Mouse (Mus musculus): ENCODE results near the gene Aebp1. TPM values are rescaled to one million over a fixed set of nuclear protein-coding genes. Genes with fewer than 3 reads are reported as not detected.
"Not testable (repeated sequence)": the region's sequence is repeated elsewhere in the genome, so short reads cannot be mapped to it uniquely, and the experiment has no call there.

Aebp1 gene
- polyA plus RNA-seq, 1 experiment = 103 TPM

DNA sequence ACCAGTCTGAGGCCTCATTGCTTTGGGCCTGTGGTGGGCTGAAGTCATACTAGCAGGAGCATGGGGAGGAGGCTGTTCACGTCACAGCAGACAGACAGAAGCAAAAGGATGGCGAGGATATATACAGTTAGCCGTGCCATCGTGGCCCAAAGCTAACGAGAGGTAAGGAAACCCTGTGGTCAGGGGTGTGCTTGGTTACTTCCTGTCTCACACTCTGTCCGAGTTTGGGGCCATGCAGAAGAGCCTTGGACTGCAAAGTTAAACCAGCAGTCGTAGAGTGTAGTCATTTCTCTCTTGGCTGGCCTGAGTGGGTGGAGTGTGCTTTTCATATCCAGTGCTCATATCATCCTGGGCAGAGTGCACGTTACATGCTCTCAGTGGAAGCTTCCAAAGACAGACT is 20.8 kb downstream of the Aebp1 start:
- Histone ChIP-seq H3K4me3 (no peak overlapping the region), H3ac (ENCODE audit: control insufficient read depth, insufficient read length) (no peak overlapping the region), H3K36me3 (ENCODE audit: control insufficient read depth, insufficient read depth) (no peaks in the 10 kb centered on the region), H3K79me2 (ENCODE audit: control insufficient read depth, insufficient read depth) (no peaks in the 10 kb centered on the region), H3K4me2 (ENCODE audit: low read depth) (no peak overlapping the region), H3K27me3 (ENCODE audit: control insufficient read depth, insufficient read depth, insufficient read length) (no peaks in the 10 kb centered on the region)
- TF ChIP-seq SRF (IDR thresholded peaks at IDR 0.05; ENCODE audit: control insufficient read depth, insufficient read length, low read depth) = no peak
- no peak for TF ChIP-seq MYOG (IDR thresholded peaks at IDR 0.05; ENCODE audit: control insufficient read depth in 1 of 3, insufficient read depth in 1 of 3, insufficient read length in 2 of 3, low read depth in 2 of 3)
- TF ChIP-seq MYOD1 (IDR thresholded peaks at IDR 0.05; ENCODE audit: control insufficient read depth in 1 of 3, insufficient read length in 2 of 3, low read depth in 2 of 3) = no peak
- no peak for TF ChIP-seq MAX (IDR thresholded peaks at IDR 0.05; ENCODE audit: low read depth)
- no peak for TF ChIP-seq REST (IDR thresholded peaks at IDR 0.05; ENCODE audit: insufficient read depth, insufficient read length)
- no peak for TF ChIP-seq TCF3 (IDR thresholded peaks at IDR 0.05; ENCODE audit: insufficient read length, low read depth)

- H3K79me2 ChIP-seq (ENCODE audit: control insufficient read depth, insufficient read depth) = no peaks in the 10 kb centered on the region
- no peak overlapping the region for H3K4me2 ChIP-seq (ENCODE audit: low read depth)
- H3ac ChIP-seq (ENCODE audit: control insufficient read depth, insufficient read length) = no peak overlapping the region
- no peaks in the 10 kb centered on the region for H3K27me3 ChIP-seq (ENCODE audit: control insufficient read depth, insufficient read depth, insufficient read length)
- H3K4me3 ChIP-seq = no peak overlapping the region
- TF ChIP-seq REST (IDR thresholded peaks at IDR 0.05; ENCODE audit: insufficient read depth, insufficient read length) (no peak), POLR2A (IDR thresholded peaks at IDR 0.05; ENCODE audit: insufficient read length, low read depth) (no peak), TCF3 (IDR thresholded peaks at IDR 0.05; ENCODE audit: insufficient read length, low read depth) (no peak), MYOG (IDR thresholded peaks at IDR 0.05; ENCODE audit: control insufficient read depth in 1 of 3, insufficient read depth in 1 of 3, insufficient read length in 2 of 3, low read depth in 2 of 3) (no peak), MAX (IDR thresholded peaks at IDR 0.05; ENCODE audit: low read depth) (no peak), POLR2AphosphoS2 (IDR thresholded peaks at IDR 0.05; ENCODE audit: insufficient read length, low read depth) (no peak), E2F4 (IDR thresholded peaks at IDR 0.05; ENCODE audit: insufficient read depth) (no peak), USF1 (IDR thresholded peaks at IDR 0.05; ENCODE audit: low read depth) (no peak), TCF12 (IDR thresholded peaks at IDR 0.05; ENCODE audit: insufficient read depth, poor library complexity, severe bottlenecking) (no peak), CEBPB (IDR thresholded peaks at IDR 0.05; ENCODE audit: insufficient read depth, poor library complexity, severe bottlenecking) (no peak), SRF (IDR thresholded peaks at IDR 0.05; ENCODE audit: control insufficient read depth, insufficient read length, low read depth) (no peak), MYOD1 (IDR thresholded peaks at IDR 0.05; ENCODE audit: control insufficient read depth in 1 of 3, insufficient read length in 2 of 3, low read depth in 2 of 3) (no peak)
- no peaks in the 10 kb centered on the region for H3K36me3 ChIP-seq (ENCODE audit: control insufficient read depth, insufficient read depth)
Observed at GRCm38 (mm10) chr11:5886187-5886586, 24.4 kb downstream of the Aebp1 start.

- Histone ChIP-seq H3K79me2 (ENCODE audit: control insufficient read depth, insufficient read depth) (no peaks in the 10 kb centered on the region), H3K36me3 (ENCODE audit: control insufficient read depth, insufficient read depth) (no peaks in the 10 kb centered on the region), H3ac (ENCODE audit: control insufficient read depth, insufficient read length) (no peak overlapping the region), H3K4me2 (ENCODE audit: low read depth) (no peak overlapping the region), H3K4me3 (no peak overlapping the region), H3K27me3 (ENCODE audit: control insufficient read depth, insufficient read depth, insufficient read length) (no peaks in the 10 kb centered on the region)
- TF ChIP-seq MYOG (IDR thresholded peaks at IDR 0.05; ENCODE audit: control insufficient read depth in 1 of 3, insufficient read depth in 1 of 3, insufficient read length in 2 of 3, low read depth in 2 of 3) = no peak
- TF ChIP-seq MAX (IDR thresholded peaks at IDR 0.05; ENCODE audit: low read depth) = no peak
- TF ChIP-seq E2F4 (IDR thresholded peaks at IDR 0.05; ENCODE audit: insufficient read depth) = no peak
- TF ChIP-seq POLR2AphosphoS2 (IDR thresholded peaks at IDR 0.05; ENCODE audit: insufficient read length, low read depth) = no peak
- no peak for TF ChIP-seq REST (IDR thresholded peaks at IDR 0.05; ENCODE audit: insufficient read depth, insufficient read length)
- TF ChIP-seq SRF (IDR thresholded peaks at IDR 0.05; ENCODE audit: control insufficient read depth, insufficient read length, low read depth) = no peak
- no peak for TF ChIP-seq POLR2A (IDR thresholded peaks at IDR 0.05; ENCODE audit: insufficient read length, low read depth)
- no peak for TF ChIP-seq CEBPB (IDR thresholded peaks at IDR 0.05; ENCODE audit: insufficient read depth, poor library complexity, severe bottlenecking)
Observed at GRCm38 (mm10) chr11:5887250-5887649, 25.5 kb downstream of the Aebp1 start.

DNA sequence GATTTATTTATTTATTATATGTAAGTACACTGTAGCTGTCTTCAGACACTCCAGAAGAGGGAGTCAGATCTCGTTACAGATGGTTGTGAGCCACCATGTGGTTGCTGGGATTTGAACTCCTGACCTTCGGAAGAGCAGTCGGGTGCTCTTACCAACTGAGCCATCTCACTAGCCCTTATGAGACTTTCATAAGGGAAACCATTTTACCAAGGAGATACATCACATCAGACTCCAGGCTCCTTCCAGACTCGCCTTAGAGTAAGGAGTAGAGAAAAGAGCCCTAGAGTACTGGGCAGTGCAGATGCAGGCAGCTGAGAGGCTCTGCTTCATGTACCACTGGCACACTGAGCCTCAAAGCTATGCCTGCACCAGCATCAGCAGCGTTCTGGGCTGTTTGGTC is 26.8 kb downstream of the Aebp1 start:
- H3K27me3 ChIP-seq (ENCODE audit: control insufficient read depth, insufficient read depth, insufficient read length); H3ac ChIP-seq (ENCODE audit: control insufficient read depth, insufficient read length); H3K4me3 ChIP-seq; H3K79me2 ChIP-seq (ENCODE audit: control insufficient read depth, insufficient read depth); H3K4me2 ChIP-seq (ENCODE audit: low read depth); H3K36me3 ChIP-seq (ENCODE audit: control insufficient read depth, insufficient read depth): not testable (repeated sequence)

DNA sequence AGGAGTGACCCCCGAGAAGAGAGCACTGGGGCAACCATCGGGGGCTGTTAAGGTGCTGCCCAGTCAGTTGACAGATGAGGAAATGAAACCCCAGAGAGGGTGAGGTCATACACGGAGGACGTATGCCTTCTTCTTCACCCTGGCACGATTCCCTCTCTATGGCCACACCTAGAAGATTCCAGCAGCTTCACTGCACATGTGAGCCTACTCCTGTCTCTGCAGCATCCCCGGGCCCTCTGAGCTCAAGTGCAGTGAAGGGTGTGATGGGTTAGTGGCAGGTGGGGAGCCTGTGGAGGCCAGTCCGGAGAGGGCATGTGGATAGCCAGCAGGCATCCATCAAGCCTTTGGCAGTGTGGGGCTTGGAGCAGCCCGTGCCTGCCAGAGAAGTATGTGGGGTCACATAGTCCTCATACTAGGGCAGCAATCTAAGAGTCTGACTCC is 30.4 kb downstream of the Aebp1 start:
- H3ac ChIP-seq (ENCODE audit: control insufficient read depth, insufficient read length) = no peak overlapping the region
- TF ChIP-seq E2F4 (IDR thresholded peaks at IDR 0.05; ENCODE audit: insufficient read depth) (no peak), MYOD1 (IDR thresholded peaks at IDR 0.05; ENCODE audit: control insufficient read depth in 1 of 3, insufficient read length in 2 of 3, low read depth in 2 of 3) (peak in 1 of 3 experiments; percentile 6), TCF12 (IDR thresholded peaks at IDR 0.05; ENCODE audit: insufficient read depth, poor library complexity, severe bottlenecking) (no peak), MAX (IDR thresholded peaks at IDR 0.05; ENCODE audit: low read depth) (no peak), CEBPB (IDR thresholded peaks at IDR 0.05; ENCODE audit: insufficient read depth, poor library complexity, severe bottlenecking) (no peak), USF1 (IDR thresholded peaks at IDR 0.05; ENCODE audit: low read depth) (no peak), POLR2AphosphoS2 (IDR thresholded peaks at IDR 0.05; ENCODE audit: insufficient read length, low read depth) (no peak), POLR2A (IDR thresholded peaks at IDR 0.05; ENCODE audit: insufficient read length, low read depth) (no peak), MYOG (IDR thresholded peaks at IDR 0.05; ENCODE audit: control insufficient read depth in 1 of 3, insufficient read depth in 1 of 3, insufficient read length in 2 of 3, low read depth in 2 of 3) (peak in 1 of 3 experiments; percentile 13), SRF (IDR thresholded peaks at IDR 0.05; ENCODE audit: control insufficient read depth, insufficient read length, low read depth) (no peak), REST (IDR thresholded peaks at IDR 0.05; ENCODE audit: insufficient read depth, insufficient read length) (no peak), TCF3 (IDR thresholded peaks at IDR 0.05; ENCODE audit: insufficient read length, low read depth) (no peak)
- no peaks in the 10 kb centered on the region for H3K27me3 ChIP-seq (ENCODE audit: control insufficient read depth, insufficient read depth, insufficient read length)
- no peak overlapping the region for H3K4me3 ChIP-seq
- H3K79me2 ChIP-seq (ENCODE audit: control insufficient read depth, insufficient read depth) = no peaks in the 10 kb centered on the region
- H3K4me2 ChIP-seq (ENCODE audit: low read depth) = peak overlapping the region; percentile 23
- no peaks in the 10 kb centered on the region for H3K36me3 ChIP-seq (ENCODE audit: control insufficient read depth, insufficient read depth)

Data from myocyte (in vitro differentiated cells).